Mouse (Mus musculus) liver, adult 2 months (tissue): ENCODE measurements at regions not wholly inside any gene's neighbourhood (a gene's known extent, or its start where the extent isn't known, plus 50 kb on each side); places are given as distances from the start of the nearest gene placed in this dataset.

ENCODE experiments used
- DNase-seq: peaks from one replicate; pipeline ENCODE4 v3.0.0-alpha.2; 2011; ENCODE audit warnings: low read depth, low spot score; ENCODE audit errors: extremely low read depth
- H3K27ac ChIP-seq: fragments of 200-500 bp; replicated peaks from 2 replicates; pipeline ENCODE4 v1.5.1; 2012; ENCODE audit warnings: low read depth, mild to moderate bottlenecking, control low read depth, inconsistent platforms, low read length; ENCODE audit not compliant: insufficient read depth
- H3K27me3 ChIP-seq: fragments of 200-500 bp; 2 replicates; pipeline ENCODE4 v1.6.1; 2012; ENCODE audit warnings: mild to moderate bottlenecking, moderate library complexity, low read length, inconsistent platforms; ENCODE audit not compliant: control insufficient read depth, insufficient read depth
- H3K36me3 ChIP-seq: fragments of 200-500 bp; 2 replicates; pipeline ENCODE4 v1.6.1; 2012; ENCODE audit warnings: low read length, inconsistent platforms; ENCODE audit not compliant: control insufficient read depth, insufficient read depth
- H3K4me1 ChIP-seq: fragments of 200-500 bp; 2 replicates; pipeline ENCODE4 v1.6.1; 2011; ENCODE audit warnings: low read length; ENCODE audit not compliant: control insufficient read depth, insufficient read depth
- H3K4me3 ChIP-seq: fragments of 200-500 bp; 2 replicates; pipeline ENCODE4 v1.5.1; 2011; ENCODE audit warnings: low read depth, mild to moderate bottlenecking, control low read depth, low read length, moderate library complexity; ENCODE audit not compliant: insufficient read depth
- H3K79me2 ChIP-seq: fragments of 200-500 bp; 2 replicates; pipeline ENCODE4 v1.6.1; 2012; ENCODE audit warnings: inconsistent platforms, mild to moderate bottlenecking, low read length, moderate library complexity; ENCODE audit not compliant: control insufficient read depth, insufficient read depth
- H3K9ac ChIP-seq: fragments of 200-500 bp; 2 replicates; pipeline ENCODE4 v1.6.1; 2012; ENCODE audit warnings: low read depth, mild to moderate bottlenecking, control low read depth, inconsistent platforms, low read length
- CTCF ChIP-seq: fragments of 200-500 bp; IDR thresholded peaks from 2 replicates; pipeline ENCODE4 v1.5.1; 2011; ENCODE audit warnings: low read depth, low read length, control low read depth
- POLR2A ChIP-seq: fragments of 200-500 bp; IDR thresholded peaks from 2 replicates; pipeline ENCODE4 v1.6.1; 2011; ENCODE audit warnings: low read length, control low read depth; ENCODE audit not compliant: insufficient read depth; ENCODE audit errors: extremely low read depth
- WGBS: fragments of 180-500 bp; shearing (Covaris S2); methylation state at CpG from one replicate; pipeline ENCODE4 v1.1.7; 2018; 5-methylcytosine and 5-hydroxymethylcytosine counted together

GRCm38 (mm10) chr15:94024126-94024730 is 428.5 kb upstream of the Prickle1 start:
- no peak for DNase-seq
- Histone ChIP-seq H3K9ac (no peak overlapping the region), H3K4me3 (no peak overlapping the region), H3K36me3 (no peaks in the 10 kb centered on the region), H3K79me2 (no peaks in the 10 kb centered on the region), H3K27ac (no peak overlapping the region), H3K4me1 (no peaks in the 10 kb centered on the region), H3K27me3 (no peaks in the 10 kb centered on the region)
- TF ChIP-seq POLR2A, result no peak
- no peak for TF ChIP-seq CTCF
- WGBS, result 79% methylated on average over 4 of the region's 4 CpGs

GRCm38 (mm10) chr15:94023501-94023900 is 427.8 kb upstream of the Prickle1 start:
- Histone ChIP-seq H3K4me1 (no peaks in the 10 kb centered on the region), H3K27ac (no peak overlapping the region), H3K27me3 (no peaks in the 10 kb centered on the region), H3K79me2 (no peaks in the 10 kb centered on the region), H3K4me3 (no peak overlapping the region), H3K9ac (no peak overlapping the region), H3K36me3 (no peaks in the 10 kb centered on the region)
- WGBS, result 83% methylated on average over 4 of the region's 4 CpGs
- no peak for DNase-seq
- no peak for TF ChIP-seq POLR2A
- TF ChIP-seq CTCF, result no peak

GRCm38 (mm10) chr15:94017814-94018213 is 422.1 kb upstream of the Prickle1 start:
- no peak overlapping the region for H3K9ac ChIP-seq
- TF ChIP-seq CTCF (no peak), POLR2A (no peak)

GRCm38 (mm10) chr15:94011499-94011898 is 415.8 kb upstream of the Prickle1 start:
- TF ChIP-seq CTCF (no peak), POLR2A (no peak)
- Histone ChIP-seq H3K9ac (no peak overlapping the region), H3K4me3 (no peak overlapping the region), H3K27ac (no peak overlapping the region), H3K27me3 (no peaks in the 10 kb centered on the region), H3K36me3 (no peaks in the 10 kb centered on the region), H3K4me1 (no peaks in the 10 kb centered on the region), H3K79me2 (no peaks in the 10 kb centered on the region)
- 75% methylated on average over 4 of the region's 4 CpGs for WGBS
- no peak for DNase-seq

More at GRCm38 (mm10) chr15:94017814-94018213, 422.1 kb upstream of the Prickle1 start:
- DNase-seq, result no peak
- no peaks in the 10 kb centered on the region for H3K36me3 ChIP-seq
- H3K4me3 ChIP-seq, result no peak overlapping the region
- 77% methylated on average over 9 of the region's 9 CpGs for WGBS
- no peaks in the 10 kb centered on the region for H3K4me1 ChIP-seq
- no peaks in the 10 kb centered on the region for H3K79me2 ChIP-seq
- no peak overlapping the region for H3K27ac ChIP-seq
- H3K27me3 ChIP-seq, result no peaks in the 10 kb centered on the region

GRCm38 (mm10) chr15:94006082-94006481 is 410.4 kb upstream of the Prickle1 start:
- no peak overlapping the region for H3K9ac ChIP-seq
- H3K36me3 ChIP-seq, result no peaks in the 10 kb centered on the region
- DNase-seq, result no peak
- H3K27me3 ChIP-seq, result no peaks in the 10 kb centered on the region
- H3K27ac ChIP-seq, result no peak overlapping the region
- TF ChIP-seq CTCF (no peak), POLR2A (no peak)
- no peaks in the 10 kb centered on the region for H3K79me2 ChIP-seq
- H3K4me3 ChIP-seq, result no peak overlapping the region
- 74% methylated on average over 5 of the region's 5 CpGs for WGBS
- no peaks in the 10 kb centered on the region for H3K4me1 ChIP-seq

GRCm38 (mm10) chr15:94004911-94005310 is 409.2 kb upstream of the Prickle1 start:
- H3K27me3 ChIP-seq, result no peaks in the 10 kb centered on the region
- H3K79me2 ChIP-seq, result no peaks in the 10 kb centered on the region
- TF ChIP-seq POLR2A (no peak), CTCF (no peak)
- no peaks in the 10 kb centered on the region for H3K36me3 ChIP-seq
- H3K4me1 ChIP-seq, result no peaks in the 10 kb centered on the region
- no peak overlapping the region for H3K27ac ChIP-seq
- H3K9ac ChIP-seq, result no peak overlapping the region
- no peak overlapping the region for H3K4me3 ChIP-seq
- no peak for DNase-seq
- WGBS, result 45% methylated on average over 4 of the region's 4 CpGs
